Mouse (Mus musculus) layer of hippocampus, adult 9-11 months (tissue): ENCODE results near the gene Ankrd55.

Experiments used
- DNase-seq: peaks from one replicate; pipeline ENCODE4 v3.0.0; 2022

The Ankrd55 gene

DNA sequence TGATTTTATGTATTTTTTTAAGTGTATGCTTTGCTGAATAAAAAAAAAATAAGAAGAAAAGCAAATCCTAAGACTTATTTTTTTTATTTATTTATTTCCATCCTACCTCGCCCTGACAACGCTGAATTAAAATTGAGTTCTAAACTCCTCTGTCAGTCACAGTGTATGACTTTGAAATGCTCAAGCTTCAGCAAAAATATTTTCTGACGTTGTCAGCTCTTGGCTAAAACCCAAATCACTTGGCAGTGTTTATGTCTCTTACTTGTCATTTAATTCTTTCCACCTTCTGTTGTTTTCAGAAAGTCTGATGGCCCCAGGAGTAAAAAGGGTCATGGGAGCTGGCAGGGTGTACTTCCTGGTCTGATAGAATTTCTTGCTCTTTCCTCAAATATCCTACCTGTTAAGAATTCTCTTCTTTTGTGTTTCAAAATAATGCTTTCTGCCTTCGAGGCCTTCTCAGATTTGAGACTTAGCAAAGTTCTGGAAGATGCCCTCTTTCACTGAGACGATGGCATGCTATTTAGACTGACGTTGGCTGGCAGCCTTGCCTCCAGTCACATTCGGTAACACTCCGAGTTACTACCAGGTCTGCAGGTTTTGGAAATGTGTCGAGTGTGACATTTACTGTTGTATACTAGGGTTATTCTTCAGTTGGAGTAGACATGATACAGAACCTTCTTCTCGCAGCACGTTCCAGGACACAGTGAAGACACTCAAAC is 95.8 kb downstream of the Ankrd55 start:
- DNase-seq: no peak

DNA sequence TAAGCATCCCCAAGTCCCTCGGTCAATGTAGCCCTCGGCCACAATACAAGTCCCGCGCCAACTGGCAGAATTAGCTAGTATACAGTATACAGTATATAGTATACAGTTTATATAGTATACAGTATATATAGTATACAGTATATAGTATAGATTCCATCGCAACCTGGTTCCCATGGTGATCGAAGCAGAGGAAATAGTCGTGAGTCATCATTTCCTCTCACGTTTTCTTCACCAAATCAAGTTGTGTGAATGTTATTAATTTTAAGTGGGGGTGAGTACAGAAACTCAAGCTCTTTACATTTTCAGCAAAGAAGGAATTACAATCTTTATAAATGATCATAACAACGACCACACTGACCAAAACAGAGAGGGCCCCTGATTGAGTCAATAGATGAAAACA is 96.8 kb downstream of the Ankrd55 start:
- DNase-seq: no peak

DNA sequence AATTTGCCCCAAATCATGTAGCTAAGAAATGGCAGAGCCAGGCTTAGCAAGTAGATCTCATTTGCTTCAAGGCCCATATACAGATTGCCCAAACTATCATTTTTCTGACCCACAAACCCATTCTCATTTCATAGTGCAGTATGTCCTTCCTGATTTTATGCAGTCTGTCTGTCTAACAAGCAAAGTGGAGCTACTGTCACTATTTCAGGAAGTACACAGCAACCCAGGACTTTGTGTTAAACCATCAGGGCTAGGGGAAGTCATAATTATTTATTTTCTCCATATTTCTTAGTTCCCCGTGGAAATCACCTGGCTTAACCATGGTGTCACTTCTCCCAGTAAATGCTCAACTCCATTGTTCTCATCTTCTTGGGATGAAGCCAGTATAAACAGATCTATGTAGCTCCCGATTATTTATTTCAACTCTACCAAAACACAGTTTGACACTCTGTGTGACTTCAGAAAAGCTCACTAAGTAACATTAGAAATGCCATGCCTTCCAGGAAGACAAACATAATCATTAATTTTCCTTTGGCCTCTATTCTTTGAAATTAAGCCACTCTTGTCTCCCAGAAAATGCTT is 98.3 kb downstream of the Ankrd55 start:
- DNase-seq: no peak

DNA sequence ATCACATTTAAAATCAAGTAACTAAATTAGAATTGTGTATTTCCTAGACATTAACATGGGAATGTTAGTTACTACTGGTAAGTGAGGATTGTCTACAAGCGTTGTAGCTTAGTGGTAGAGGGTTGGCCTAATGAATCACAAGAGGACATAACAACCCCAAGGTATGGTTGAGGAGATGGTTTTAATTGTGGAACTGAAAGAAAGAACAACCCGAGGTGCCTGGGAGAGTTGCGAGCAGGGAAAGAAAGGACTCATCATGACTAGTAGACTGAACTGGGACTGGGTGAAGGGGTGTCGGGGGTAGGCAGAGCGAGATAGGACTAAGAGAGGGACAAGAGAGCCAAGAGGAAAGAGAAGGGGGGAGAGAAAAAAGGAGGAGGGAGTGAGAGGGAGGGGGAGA is 99.0 kb downstream of the Ankrd55 start:
- no peak for DNase-seq

DNA sequence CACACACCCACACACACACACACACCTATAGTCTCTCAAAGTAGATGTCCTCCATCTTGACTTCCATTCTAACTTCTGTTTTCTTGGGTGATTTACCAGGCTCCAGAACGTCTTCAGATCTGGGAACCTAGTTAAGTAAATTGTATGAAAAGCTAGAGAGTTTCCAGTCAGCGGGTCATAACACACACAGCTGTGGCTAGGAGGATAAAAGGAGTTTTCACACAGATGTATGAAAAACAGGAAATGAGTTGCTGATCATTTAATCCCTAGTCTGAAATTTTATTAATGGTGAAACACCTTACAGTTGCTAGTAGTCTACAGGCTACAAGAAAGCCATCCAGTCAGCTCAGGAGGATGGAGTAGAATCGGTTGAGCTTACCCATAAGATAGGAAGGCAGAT is 99.9 kb downstream of the Ankrd55 start:
- DNase-seq: no peak

DNA sequence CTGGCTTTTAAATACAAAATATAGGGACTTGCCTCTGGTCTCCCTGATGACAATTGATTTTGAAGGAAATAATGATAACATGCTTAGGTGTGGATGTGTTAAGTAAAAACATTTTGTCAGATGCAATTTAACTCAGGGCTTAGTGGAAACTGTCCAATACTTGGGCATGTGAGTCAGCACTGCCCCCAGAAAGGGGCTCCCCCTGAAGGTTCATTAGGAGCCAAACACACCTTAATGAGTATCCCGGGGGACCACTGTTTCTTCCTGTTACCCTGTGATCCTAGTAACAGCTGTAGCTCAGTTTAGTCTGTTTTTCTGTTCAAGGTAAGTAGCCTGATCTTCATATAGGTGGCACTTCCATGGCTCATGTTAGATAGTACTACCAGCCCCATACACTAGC is 102.0 kb downstream of the Ankrd55 start:
- DNase-seq: no peak

DNA sequence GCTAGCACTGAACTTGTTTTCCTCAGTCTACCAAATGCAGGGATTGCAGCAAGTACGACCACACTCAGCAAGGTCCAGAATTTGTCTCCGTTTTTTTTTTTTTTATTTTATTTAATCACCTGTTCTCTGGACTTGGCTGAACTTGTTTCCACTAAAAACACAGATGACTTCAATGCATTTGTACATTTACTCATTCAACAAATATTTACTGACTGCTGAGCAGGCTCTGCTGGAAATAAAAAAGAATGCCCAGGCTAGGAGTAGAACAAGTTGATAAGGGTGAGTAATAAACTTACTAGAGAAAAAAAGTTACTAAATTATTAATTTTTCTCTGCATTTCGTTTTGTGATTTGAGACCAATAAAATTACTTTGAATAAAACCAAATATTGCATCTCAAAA is 103.1 kb downstream of the Ankrd55 start:
- DNase-seq: no peak

DNA sequence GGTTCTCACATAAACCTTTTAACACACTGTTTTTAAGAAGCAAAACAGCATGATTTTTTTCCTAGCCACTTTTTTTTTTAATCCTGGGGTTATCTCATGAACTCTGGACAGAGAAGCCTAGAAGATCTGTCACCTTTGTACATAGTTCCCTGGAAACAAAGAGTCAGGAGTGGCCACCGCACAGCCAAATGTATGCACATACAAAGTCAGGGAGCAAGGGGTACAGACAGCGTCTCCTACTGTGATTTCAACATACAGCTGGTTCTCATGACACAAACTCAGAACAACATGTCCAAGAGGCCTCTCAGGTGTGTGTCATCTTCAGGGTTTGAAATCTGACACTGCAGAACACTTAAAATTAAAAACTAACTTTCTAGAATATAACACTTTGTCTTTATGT is 105.1 kb downstream of the Ankrd55 start:
- no peak for DNase-seq

DNA sequence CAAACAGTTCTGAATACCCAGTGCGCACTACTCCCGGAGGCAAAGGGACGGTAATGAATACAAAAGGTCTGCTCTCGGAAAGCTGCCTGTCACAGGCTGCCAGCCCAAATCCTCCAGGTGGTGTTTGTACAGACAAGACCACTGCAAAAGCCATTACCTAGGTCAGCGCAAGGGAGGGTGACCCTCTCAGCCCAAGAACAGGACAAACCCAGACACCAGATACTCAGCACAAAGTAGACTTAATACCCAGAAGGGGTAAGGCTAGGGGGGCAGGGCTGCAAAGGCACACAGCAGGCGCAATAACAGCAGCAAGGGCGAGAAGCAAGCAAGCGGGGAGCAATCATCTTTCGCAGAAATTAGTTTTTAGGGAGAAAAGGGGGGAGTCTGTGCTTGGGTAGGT is 106.0 kb downstream of the Ankrd55 start:
- no peak for DNase-seq

DNA sequence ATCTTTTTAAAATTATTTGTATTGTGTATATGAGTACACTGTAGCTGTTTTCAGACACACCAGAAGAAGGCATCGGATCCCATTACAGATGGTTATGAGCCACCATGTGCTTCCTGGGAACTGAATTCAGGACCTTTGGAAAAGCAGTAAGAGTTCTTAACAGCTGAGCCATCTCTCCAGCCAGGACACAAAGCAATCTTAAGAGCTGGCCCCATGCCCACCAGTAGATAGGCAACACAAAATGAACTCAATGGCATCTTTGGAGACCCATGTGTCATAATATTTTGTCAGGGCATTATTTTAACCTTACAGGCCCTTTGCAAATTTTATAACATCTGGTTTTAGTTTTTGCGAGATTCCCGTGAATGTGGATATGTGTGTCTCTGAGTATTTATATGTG is 116.5 kb downstream of the Ankrd55 start:
- DNase-seq: no peak

DNA sequence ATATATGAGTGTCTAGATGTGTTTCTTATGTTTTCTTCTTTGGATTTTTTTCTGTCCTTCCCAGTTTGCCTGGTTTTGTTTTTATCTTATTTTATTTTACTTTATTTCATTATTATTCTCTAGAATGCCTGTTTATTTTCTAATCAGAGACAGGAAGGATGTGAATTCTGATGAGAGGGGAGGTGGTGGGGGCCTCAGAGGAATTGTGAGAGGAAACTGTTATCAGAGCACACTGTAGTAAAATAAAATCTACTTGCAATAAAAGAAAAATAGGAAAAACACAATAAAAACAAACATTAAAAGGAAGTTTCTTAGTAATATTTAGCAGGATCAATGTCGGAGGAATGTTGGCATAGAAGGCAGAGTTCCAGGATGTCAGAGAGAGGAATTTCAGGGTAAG is 116.9 kb downstream of the Ankrd55 start:
- DNase-seq: no peak

DNA sequence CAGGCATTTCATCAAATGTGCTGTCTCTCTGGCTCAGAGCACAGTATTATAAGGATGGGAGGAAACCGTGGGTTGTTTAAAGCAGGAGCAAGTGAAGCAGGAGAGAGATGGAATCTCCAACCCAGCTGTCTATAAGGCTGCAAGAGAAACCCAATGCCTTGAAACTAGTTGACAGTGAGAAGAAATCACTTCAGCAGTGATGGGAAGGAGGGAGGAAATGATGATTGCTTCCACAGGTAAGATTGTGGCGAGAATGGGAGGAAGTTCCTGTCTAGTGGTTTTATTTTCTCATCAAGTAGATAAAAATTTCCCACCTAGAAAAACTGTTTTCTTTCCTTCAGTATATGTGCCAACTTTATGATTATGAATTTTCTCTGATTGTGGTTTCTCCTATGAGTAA is 118.4 kb downstream of the Ankrd55 start:
- DNase-seq: no peak

DNA sequence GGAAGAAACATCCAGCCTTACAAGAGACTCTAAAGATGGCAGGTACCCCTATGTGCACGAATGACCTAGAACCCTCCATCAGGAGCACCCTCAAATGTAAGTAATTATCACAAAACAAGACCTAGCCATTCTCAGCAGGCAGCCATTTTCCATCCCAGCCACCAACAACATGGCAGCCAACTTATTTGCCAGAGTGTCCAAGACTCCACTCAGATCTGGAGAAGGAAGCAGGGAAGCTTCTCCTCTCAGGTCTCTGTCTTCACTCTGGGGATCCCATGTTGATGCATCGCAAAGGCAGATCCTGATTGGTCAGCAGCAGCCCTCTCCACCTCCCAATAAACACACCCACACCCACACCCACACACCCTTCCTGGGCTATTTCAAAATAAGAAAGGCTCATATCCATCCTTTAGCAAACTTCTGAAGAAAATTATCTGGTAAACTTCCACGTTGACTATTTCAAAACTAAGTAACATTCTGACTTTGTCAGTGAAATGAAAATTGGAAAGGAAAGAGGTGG is 119.0 kb downstream of the Ankrd55 start:
- no peak for DNase-seq

DNA sequence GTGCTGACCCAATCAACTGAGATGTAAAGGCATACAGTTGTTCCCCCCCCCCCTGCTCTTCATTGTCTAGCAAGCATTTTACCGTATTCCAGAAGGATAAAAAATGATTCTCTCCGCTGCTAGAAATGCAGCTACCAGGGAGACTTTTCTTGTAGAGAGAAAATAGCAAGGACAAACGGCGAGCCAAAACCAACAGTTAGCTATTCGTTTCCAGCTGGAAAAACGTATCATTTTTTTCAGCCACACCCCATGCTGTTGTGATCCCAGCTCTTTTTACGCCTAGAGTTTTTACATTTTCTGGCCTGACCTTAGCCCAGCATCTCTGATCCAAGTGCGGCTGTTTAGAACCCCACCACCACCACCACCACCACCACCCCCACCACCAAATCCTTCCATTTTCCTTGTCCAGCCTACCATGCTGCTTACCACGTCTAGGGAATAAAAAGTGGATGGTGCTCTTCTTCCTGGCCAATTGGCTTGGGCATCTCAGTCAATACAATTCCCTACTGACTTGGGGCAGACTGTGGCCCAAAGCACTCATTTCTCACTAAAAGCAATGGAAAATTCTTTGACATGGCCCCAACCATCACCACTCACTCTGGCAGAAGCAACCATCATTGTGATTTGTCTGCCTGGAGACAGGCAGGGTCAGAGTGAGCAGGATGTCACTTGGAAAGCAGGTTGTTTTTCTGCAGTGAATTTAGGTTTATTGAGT is 119.7 kb downstream of the Ankrd55 start:
- DNase-seq: no peak

DNA sequence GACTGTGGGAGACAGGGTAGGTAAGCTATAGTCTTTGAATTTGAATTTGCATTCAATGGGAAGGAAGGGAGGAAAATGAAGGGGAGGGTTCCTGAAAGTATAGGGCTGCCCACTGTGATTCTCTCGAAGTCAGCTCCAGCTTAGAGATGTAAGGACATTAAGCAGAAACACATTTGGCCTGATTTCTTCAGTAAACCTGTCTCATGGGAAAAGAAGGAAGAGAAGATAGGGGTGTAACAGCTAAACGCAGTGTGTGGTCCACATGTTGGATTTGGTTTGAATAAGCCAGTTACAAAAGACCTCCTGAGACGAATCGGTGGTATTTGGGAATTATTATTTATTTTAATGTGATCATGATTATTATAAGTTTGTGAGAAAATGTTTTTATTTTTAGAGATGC is 120.5 kb downstream of the Ankrd55 start:
- DNase-seq: no peak

DNA sequence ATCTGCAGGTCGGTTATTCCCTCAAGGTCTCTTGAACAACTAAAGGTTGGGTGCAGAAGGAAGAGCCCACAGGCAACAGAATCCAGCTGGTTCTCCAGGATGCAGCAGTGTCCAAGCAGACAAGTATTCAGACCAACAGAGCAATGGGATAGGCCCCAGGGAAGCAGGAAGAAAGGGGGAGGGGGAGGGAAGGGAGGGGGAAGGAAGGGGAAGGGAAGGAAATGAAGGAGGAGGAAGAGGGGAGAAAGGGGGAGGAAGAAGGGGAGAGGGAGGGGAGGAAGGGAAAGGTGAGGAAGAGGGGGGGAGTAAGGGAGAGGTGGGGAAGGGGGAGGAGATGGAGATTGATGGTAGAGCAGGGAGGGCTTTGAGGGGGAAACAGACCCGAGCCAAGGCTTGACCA is 121.1 kb downstream of the Ankrd55 start:
- DNase-seq: no peak

DNA sequence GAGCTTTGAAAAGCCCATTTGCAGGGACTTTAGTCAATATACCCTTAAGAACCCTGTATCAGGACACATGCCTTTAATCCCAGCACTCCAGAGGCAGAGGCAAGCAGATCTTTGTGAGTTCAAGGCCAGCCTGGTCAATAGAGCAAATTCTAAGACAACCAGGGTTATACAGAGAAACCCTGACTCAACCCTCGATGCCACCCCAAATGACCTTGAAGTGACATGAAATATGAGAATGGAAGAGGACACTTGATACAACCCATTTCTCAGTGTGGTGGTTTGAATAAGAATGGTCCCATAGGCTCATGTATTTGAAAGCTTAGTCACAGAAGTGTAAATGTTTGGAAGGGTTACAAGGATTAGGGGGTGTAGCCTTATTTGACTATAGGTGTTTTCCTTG is 121.6 kb downstream of the Ankrd55 start:
- DNase-seq: no peak

DNA sequence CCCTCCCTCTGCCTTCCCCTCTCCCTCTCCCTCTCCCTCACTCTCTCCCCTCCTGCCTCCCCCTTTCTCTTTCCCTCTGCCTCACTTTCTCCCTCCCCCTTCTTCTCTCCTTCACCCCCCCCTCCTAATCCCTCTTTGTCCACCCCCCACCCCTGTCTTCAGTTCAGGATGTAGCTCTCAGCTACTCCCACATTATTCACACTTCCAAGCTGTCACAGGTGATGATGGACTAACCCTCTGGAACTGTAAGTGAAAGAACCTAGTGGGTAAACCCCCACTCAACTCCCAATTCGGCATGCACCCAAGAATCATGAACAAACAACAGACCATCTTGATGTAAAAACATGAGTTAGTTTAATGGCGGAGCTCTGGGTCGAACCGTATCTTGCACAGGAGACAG is 122.2 kb downstream of the Ankrd55 start:
- no peak for DNase-seq

DNA sequence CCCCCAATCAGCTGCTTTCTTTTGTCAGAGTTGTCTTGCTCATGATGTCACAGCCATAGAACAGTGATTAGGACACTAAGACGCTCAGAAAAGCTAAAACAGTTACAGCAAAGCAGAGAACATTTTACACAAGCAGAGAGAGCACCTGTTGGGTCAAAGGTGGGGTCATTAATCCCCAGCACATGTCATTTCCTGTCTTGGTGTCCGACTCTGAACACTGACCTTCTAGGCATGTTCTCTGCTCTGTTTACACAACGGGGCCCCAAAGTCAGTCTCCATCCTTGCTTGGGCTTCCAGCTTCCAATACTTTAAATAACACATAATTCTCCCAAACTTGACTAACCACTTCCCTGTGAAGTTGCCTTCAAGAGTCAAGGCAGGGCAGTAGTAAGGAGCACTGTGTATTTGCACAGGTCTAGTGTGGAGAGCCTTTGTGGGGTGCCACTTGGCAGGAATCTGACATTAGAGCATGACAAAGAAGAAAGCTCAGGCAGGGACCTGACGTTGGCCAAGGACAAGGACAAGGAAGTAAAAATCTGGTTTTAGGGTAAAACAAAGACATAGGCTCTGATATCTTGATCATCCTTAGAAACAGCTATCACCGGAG is 123.1 kb downstream of the Ankrd55 start:
- DNase-seq: no peak

DNA sequence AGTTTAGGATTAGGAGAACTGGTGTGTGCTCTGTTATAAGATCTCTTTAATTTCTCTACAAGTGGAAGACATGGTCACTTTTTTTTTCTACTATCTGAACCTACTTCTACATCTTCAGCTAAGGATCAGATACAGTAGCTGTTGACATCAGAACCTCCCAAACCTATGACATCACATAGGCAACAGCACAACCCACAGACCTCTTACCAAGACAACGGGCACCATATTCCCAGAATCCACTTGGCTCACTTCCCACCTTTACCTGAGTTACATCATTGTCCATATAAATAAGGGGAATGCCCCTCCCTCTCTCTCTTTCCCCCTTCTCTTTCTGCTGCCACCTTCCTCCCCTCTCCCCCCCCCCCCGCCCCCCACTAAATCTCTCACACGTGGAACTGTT is 124.0 kb downstream of the Ankrd55 start:
- no peak for DNase-seq

DNA sequence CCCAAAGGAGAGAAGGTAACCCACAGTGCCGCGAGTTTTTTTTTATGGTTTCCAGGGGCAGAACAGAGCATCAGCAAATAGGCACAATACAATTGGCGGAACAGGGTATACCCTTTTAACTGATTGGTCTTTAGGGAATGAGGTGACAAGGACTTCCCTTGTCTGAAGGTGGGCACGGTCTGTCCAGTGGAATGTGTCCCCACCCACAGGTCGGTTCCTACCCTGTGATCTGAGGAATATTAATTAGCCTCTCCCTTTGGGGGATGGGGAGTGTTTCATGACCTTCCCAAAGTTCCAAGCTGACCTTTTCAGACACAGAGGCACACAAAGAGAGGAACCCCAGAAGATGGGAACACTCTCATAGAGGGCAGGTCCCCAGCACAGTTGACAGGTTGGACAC is 124.6 kb downstream of the Ankrd55 start:
- DNase-seq: no peak

DNA sequence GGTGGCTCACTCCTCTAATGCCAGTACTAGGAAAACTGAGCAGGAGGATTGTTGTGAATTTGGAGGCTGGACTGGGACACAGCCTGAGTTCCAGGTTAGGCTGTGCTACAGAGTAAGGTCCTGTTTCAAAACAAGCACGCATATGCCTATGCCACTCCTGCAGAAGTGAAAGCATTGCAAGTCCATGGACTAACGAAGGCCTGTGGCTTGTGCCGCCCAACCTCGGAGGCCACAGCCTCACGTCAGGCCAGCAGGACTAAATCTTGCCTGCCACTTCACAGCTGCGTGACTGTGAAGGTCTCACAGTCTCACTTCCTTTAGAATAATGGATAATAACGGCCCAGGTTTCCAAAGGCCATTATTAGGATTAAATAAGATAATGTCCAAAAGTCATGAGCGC is 125.4 kb downstream of the Ankrd55 start:
- peak; percentile 22 for DNase-seq

DNA sequence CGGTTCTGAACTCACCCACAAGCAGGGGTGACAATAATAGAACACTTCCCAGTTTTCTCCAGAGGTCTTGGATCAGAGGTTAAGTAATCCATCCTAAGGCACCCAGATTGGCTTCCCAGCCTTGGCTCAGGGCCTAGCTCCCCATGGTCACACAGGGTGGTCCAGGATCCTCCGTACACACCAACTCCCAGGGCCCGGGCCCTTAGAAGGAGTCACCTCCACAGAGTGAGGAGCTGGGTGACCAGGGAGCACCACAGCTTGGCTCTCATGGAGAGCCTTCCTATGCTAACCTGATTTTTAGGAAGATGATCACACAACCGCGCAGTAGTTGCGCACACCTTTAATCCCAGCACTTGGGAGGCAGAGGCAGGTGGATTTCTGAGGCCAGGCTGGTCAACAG is 127.6 kb downstream of the Ankrd55 start:
- no peak for DNase-seq
